Mouse (Mus musculus) lung, adult 2 months (tissue): ENCODE data around the gene Cabp1. TPM values are rescaled to one million over a fixed set of nuclear protein-coding genes. Genes with fewer than 3 reads are reported as not detected.
A peak's percentile ranks its signal among the peaks of the same experiment; 100 is the strongest.
"Not testable (repeated sequence)": the region's sequence is repeated elsewhere in the genome, so short reads cannot be mapped to it uniquely, and the experiment has no call there.

Experiments used
- DNase-seq: peaks from one replicate; pipeline ENCODE4 v3.0.0; 2022
- H3K4me1 ChIP-seq: fragments of 200-500 bp; 2 replicates; pipeline ENCODE4 v1.6.1; 2011; ENCODE audit warnings: low read length; ENCODE audit not compliant: control insufficient read depth, insufficient read depth
- H3K4me3 ChIP-seq: fragments of 200-500 bp; replicated peaks from 2 replicates; pipeline ENCODE3; 2011; ENCODE audit warnings: low read depth, mild to moderate bottlenecking, control low read depth, low read length; ENCODE audit errors: extremely low read depth
- CTCF ChIP-seq: fragments of 200-500 bp; IDR thresholded peaks from 2 replicates; pipeline ENCODE4 v1.5.1; 2011; ENCODE audit warnings: mild to moderate bottlenecking, low read length, control low read depth; ENCODE audit not compliant: insufficient read depth
- POLR2A ChIP-seq: fragments of 200-500 bp; IDR thresholded peaks from 2 replicates; pipeline ENCODE4 v1.6.1; 2011; ENCODE audit warnings: low read depth, mild to moderate bottlenecking, control low read depth, low read length, borderline replicate concordance; ENCODE audit errors: extremely low read depth
- WGBS: fragments of 180-500 bp; shearing (Covaris S2); methylation state at CpG from one replicate; pipeline ENCODE4 v1.1.7; 2018; 5-methylcytosine and 5-hydroxymethylcytosine counted together
- polyA plus RNA-seq: library from polyadenylated mRNA; depleted of rRNA; stranded (reverse); fragments of >200 nt; gene quantifications from 2 replicates; pipeline ENCODE4 v1.2.3, GENCODE M21; 2012

Gene Cabp1
- polyA plus RNA-seq, 1 experiment, result 6.9 TPM

- WGBS, result 48% methylated on average over 8 of the region's 8 CpGs
These were observed 30.6 kb downstream of the Cabp1 start for GRCm38 (mm10) chr5:115163563-115163962.

GRCm38 (mm10) chr5:115161940-115162279, 32.3 kb downstream of the Cabp1 start:
- WGBS, result 86% methylated on average over 1 of the region's 1 CpGs
- H3K4me1 ChIP-seq, H3K4me3 ChIP-seq, DNase-seq: not testable (repeated sequence)

More at GRCm38 (mm10) chr5:115163563-115163962, 30.6 kb downstream of the Cabp1 start:
- TF ChIP-seq POLR2A (no peak), CTCF (peak; percentile 69)
- peak; percentile 62 for DNase-seq
- Histone ChIP-seq H3K4me3 (no peak overlapping the region), H3K4me1 (peaks cover 12% of the 10 kb centered on the region)

- no peak for TF ChIP-seq POLR2A
- no peak for TF ChIP-seq CTCF
- WGBS, result 28% methylated on average over 13 of the region's 13 CpGs
- no peak for DNase-seq
- Histone ChIP-seq H3K4me3 (no peak overlapping the region), H3K4me1 (peaks cover 6% of the 10 kb centered on the region)
These were observed 32.9 kb downstream of the Cabp1 start for GRCm38 (mm10) chr5:115161064-115161939.

- H3K4me3 ChIP-seq, result no peak overlapping the region
- DNase-seq, result no peak
- 44% methylated on average over 6 of the region's 6 CpGs for WGBS
- no peak for TF ChIP-seq CTCF
- no peak for TF ChIP-seq POLR2A
- peaks cover 6% of the 10 kb centered on the region for H3K4me1 ChIP-seq
These were observed 33.5 kb downstream of the Cabp1 start for GRCm38 (mm10) chr5:115160655-115161054.

GRCm38 (mm10) chr5:115159165-115159564, 35.0 kb downstream of the Cabp1 start:
- DNase-seq, result no peak
- no peak overlapping the region for H3K4me3 ChIP-seq
- no peak for TF ChIP-seq POLR2A
- TF ChIP-seq CTCF, result no peak
- WGBS, result 42% methylated on average over 12 of the region's 12 CpGs
- H3K4me1 ChIP-seq, result peaks cover 15% of the 10 kb centered on the region

GRCm38 (mm10) chr5:115158040-115158983, 35.9 kb downstream of the Cabp1 start, which contains the start of gene Mlec:
TSS of gene Mlec (minus strand) at chr5:115158179.
- TF ChIP-seq CTCF (no peak), POLR2A (peak; percentile 89)
- H3K4me3 ChIP-seq, result peak within 1 kb of the TSS; percentile 90
- peak; percentile 99 for DNase-seq
- under 1% methylated on average over 74 of the region's 78 CpGs for WGBS
- peaks cover 20% of the 10 kb centered on the region for H3K4me1 ChIP-seq

- peaks cover 28% of the 10 kb centered on the region for H3K4me1 ChIP-seq
- no peak for DNase-seq
- no peak for TF ChIP-seq POLR2A
- TF ChIP-seq CTCF, result no peak
- 1% methylated on average over 26 of the region's 26 CpGs for WGBS
- peak overlapping the region; percentile 80 for H3K4me3 ChIP-seq
These were observed 37.1 kb downstream of the Cabp1 start for GRCm38 (mm10) chr5:115156933-115157589.

GRCm38 (mm10) chr5:115156401-115156800, 37.8 kb downstream of the Cabp1 start:
- 25% methylated on average over 7 of the region's 7 CpGs for WGBS
- DNase-seq, result no peak
- no peak for TF ChIP-seq POLR2A
- TF ChIP-seq CTCF, result no peak
- Histone ChIP-seq H3K4me3 (peak overlapping the region; percentile 43), H3K4me1 (peaks cover 27% of the 10 kb centered on the region)

- H3K4me3 ChIP-seq, result peak overlapping the region; percentile 4
- no peak for DNase-seq
- 27% methylated on average over 5 of the region's 5 CpGs for WGBS
- TF ChIP-seq POLR2A, result no peak
- no peak for TF ChIP-seq CTCF
- H3K4me1 ChIP-seq, result peaks cover 25% of the 10 kb centered on the region
These were observed 38.4 kb downstream of the Cabp1 start for GRCm38 (mm10) chr5:115155831-115156230.
